Mouse (Mus musculus) colon, adult 2 months (tissue): ENCODE results near the gene Prpf4. TPM values are rescaled to one million over a fixed set of nuclear protein-coding genes. Genes with fewer than 3 reads are reported as not detected.

Experiments
- polyA plus RNA-seq: library from polyadenylated mRNA; depleted of rRNA; stranded (reverse); fragments of >200 nt; gene quantifications from 2 replicates; pipeline ENCODE4 v1.2.3, GENCODE M21; 2012; rRNA removed

Prpf4 gene
- polyA plus RNA-seq: 5.9 and 6.0 TPM in 2 replicates

DNA sequence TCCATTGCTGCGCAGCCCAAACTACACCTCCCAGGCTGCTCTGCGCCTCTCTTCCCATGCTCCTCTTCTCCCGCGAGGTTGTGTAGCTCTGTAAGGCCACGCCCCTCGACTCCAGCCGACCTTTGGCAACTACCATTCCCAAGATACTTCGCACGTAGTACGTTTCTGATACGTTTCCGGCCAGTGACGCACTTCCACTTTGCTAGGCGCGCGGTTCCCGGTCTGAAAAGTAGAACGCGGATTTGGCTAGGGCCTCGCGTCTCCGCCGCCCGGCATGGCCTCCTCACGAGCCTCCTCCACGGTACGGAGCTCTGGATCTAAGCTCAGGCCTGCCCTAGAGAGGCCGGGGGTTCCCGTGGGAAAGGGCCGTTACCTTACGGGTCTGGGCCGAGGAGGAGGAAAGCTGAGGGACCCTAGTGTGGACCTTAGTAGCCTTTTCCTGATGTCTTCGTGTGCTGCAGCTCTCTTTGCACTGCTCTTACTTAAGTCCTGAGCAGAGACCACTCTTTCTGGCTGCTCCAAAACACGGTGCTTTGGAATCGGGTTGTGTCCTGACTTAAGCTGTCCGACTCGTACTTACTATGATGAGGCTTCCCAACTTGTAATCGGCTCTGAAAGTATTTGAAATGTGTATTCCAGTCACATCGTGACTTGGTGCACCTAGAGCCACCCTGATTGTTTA is at the start of gene Prpf4, which contains the start of gene Cdc26:
Prpf4 (plus strand) TSS at position 197 of the 682 bp plus-strand sequence.
Cdc26 (minus strand) TSS at position 42 of the 682 bp plus-strand sequence.

DNA sequence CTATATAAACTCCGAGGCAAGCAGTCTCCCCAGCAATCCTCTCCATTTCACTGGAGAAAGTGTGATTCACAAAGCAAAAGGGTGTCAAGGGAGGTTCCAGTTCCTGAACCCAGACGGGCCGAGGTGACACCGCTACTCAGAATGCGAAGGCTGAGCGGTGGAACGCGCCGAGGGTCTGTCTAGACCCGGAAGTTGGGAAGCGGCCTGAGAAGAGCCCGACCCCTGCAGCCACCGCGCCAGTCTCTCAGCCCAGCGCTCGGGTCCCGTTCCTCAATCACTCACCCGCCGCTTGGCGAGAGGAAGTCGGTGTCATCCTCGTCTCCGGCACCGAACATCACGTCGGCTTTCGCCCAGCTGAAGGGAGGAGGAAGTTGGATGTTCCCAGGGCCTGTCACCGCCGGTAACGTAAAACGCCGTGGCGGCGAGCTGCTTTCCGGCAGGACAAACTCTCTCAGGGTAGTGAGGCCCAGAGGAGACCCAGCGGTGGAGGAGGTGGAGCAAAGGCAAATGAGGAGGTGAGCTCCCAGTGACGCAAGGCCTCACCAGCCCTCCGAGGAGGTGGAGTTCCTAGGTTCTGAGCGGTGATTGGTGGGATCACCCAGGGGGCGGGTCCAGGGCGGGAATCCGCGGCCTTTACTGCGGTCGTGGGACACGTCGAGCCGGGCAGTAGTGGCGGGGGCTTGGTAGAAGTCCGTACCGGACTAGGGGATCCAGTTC is 48.4 kb upstream of the Prpf4 start, which contains the start of the genes Fkbp15 and Slc31a1:
Fkbp15 (minus strand) TSS at position 461 of the 717 bp plus-strand sequence.
Slc31a1 (plus strand) TSS at position 640 of the 717 bp plus-strand sequence.

DNA sequence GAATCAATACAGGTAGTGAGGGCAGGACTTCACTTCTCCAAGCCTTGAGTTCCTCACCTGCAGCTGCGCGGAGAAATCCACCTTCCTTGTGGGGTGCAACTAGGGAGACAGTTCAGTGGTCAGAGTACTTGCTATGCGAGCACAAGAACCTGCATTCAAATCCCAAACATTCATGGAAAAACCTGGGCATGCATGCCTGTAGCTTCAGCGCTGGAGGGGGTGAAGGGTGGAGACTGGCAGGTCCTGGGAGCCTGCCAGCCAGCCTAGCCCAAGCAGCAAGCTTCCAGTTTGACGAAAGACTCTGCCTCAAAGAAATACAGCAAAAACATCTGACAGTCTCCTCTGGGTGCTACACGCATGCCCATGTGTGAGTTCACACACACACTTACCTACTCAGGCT is 26.5 kb downstream of the Prpf4 start, which contains the start of gene Rnf183:
Rnf183 (minus strand) TSS at position 172 of the 400 bp plus-strand sequence.

DNA sequence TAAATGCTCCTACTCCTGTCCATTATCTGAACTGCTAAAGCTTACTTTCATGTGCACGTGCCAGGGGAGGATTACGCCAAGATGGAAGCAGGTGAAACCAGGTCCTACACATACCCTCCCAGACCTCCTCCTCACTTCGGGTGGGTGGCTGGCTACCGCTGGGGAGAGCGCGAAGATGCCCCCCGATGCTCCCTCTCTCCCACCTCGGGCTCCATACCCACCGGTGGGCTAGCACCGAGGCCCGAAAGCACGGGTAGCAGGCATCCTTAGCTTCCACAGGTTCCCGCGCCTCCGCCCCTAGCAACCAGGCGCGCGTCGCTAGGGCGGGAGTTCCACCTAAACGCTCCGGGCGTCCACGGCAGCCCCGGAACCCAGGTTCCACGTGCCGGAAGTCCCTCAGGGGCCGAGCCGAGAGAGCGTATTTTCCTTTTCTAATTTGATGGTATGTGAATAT is 62.0 kb downstream of the Prpf4 start, which contains the start of gene Wdr31:
Wdr31 (minus strand) TSS at position 299 of the 454 bp plus-strand sequence.

Other genes starting within 250 kb of the Prpf4 start
- 0.33 and 0.74 TPM in 2 replicates for gene Zfp37, start 177.8 kb upstream of the Prpf4 start, polyA plus RNA-seq
- 13.3 and 15.9 TPM in 2 replicates for gene Slc31a2, start 146.2 kb upstream of the Prpf4 start, polyA plus RNA-seq
- gene Fkbp15, start 48.2 kb upstream of the Prpf4 start, polyA plus RNA-seq: 24.1 and 25.5 TPM in 2 replicates
- gene Slc31a1, start 48.1 kb upstream of the Prpf4 start, polyA plus RNA-seq: 29.6 and 30.3 TPM in 2 replicates
- 13.9 and 15.7 TPM in 2 replicates for gene Cdc26, start 155 bp upstream of the Prpf4 start, polyA plus RNA-seq
- 3.5 and 4.5 TPM in 2 replicates for gene Rnf183, start 26.5 kb downstream of the Prpf4 start, polyA plus RNA-seq
- gene Wdr31, start 62.1 kb downstream of the Prpf4 start, polyA plus RNA-seq: 3.1 and 4.3 TPM in 2 replicates
- gene Bspry, start 71.3 kb downstream of the Prpf4 start, polyA plus RNA-seq: 276 and 292 TPM in 2 replicates
- gene Hdhd3, start 94.7 kb downstream of the Prpf4 start, polyA plus RNA-seq: 37.5 and 42.3 TPM in 2 replicates
- 126 and 152 TPM in 2 replicates for gene Alad, start 111.1 kb downstream of the Prpf4 start, polyA plus RNA-seq
- gene Pole3, start 116.3 kb downstream of the Prpf4 start, polyA plus RNA-seq: 7.0 and 9.4 TPM in 2 replicates
- gene 4933430I17Rik, start 116.6 kb downstream of the Prpf4 start, polyA plus RNA-seq: 0.08 and 0.15 TPM in 2 replicates
- gene Rgs3, start 151.1 kb downstream of the Prpf4 start, polyA plus RNA-seq: 52.4 and 53.0 TPM in 2 replicates